Mouse (Mus musculus) myocyte (in vitro differentiated cells): ENCODE measurements at regions not wholly inside any gene's neighbourhood (a gene's known extent, or its start where the extent isn't known, plus 50 kb on each side); places are given as distances from the start of the nearest gene placed in this dataset.

Experiments
- H3K27me3 ChIP-seq: one replicate; pipeline ENCODE4 v1.6.1; 2011; ENCODE audit not compliant: control insufficient read depth, insufficient read depth, insufficient read length
- H3K36me3 ChIP-seq: one replicate; pipeline ENCODE4 v1.6.1; 2011; ENCODE audit not compliant: control insufficient read depth, insufficient read depth
- H3K4me2 ChIP-seq: one replicate; pipeline ENCODE4 v1.6.1; 2011; ENCODE audit warnings: low read depth, control low read depth
- H3K4me3 ChIP-seq: one replicate; pipeline ENCODE4 v1.5.1; 2011; ENCODE audit warnings: mild to moderate bottlenecking, control low read depth, moderate library complexity
- H3K79me2 ChIP-seq: one replicate; pipeline ENCODE4 v1.6.1; 2011; ENCODE audit not compliant: control insufficient read depth, insufficient read depth
- H3ac ChIP-seq: one replicate; pipeline ENCODE4 v1.6.1; 2011; ENCODE audit not compliant: control insufficient read depth, insufficient read length
- CEBPB ChIP-seq: IDR thresholded peaks from 2 replicates; pipeline ENCODE4 v1.6.1; 2011; ENCODE audit warnings: mild to moderate bottlenecking, moderate library complexity; ENCODE audit not compliant: poor library complexity, insufficient read depth, severe bottlenecking
- E2F4 ChIP-seq: IDR thresholded peaks from one replicate; pipeline ENCODE4 v1.6.1; 2011; ENCODE audit warnings: mild to moderate bottlenecking, control low read depth, moderate library complexity; ENCODE audit not compliant: insufficient read depth
- MAX ChIP-seq: IDR thresholded peaks from one replicate; pipeline ENCODE4 v1.6.1; 2011; ENCODE audit warnings: low read depth, mild to moderate bottlenecking, control low read depth
- MYOD1 ChIP-seq, 3 experiments: IDR thresholded peaks; one replicate each; pipeline ENCODE4 v1.6.1; 2011; ENCODE audit warnings: control low read depth in 2 of 3, low read depth in 2 of 3, mild to moderate bottlenecking in 2 of 3, moderate library complexity in 1 of 3; ENCODE audit not compliant: insufficient read length in 2 of 3, control insufficient read depth in 1 of 3
- MYOG ChIP-seq, 3 experiments: IDR thresholded peaks; one replicate each; pipeline ENCODE4 v1.6.1; 2011; ENCODE audit warnings: control low read depth in 2 of 3, low read depth in 2 of 3, mild to moderate bottlenecking in 2 of 3; ENCODE audit not compliant: insufficient read length in 2 of 3, control insufficient read depth in 1 of 3, insufficient read depth in 1 of 3
- POLR2A ChIP-seq: IDR thresholded peaks from one replicate; pipeline ENCODE4 v1.6.1; 2011; ENCODE audit warnings: low read depth, mild to moderate bottlenecking, control low read depth, moderate library complexity; ENCODE audit not compliant: insufficient read length
- POLR2AphosphoS2 ChIP-seq: IDR thresholded peaks from one replicate; pipeline ENCODE4 v1.6.1; 2011; ENCODE audit warnings: low read depth, control low read depth; ENCODE audit not compliant: insufficient read length
- REST ChIP-seq: IDR thresholded peaks from one replicate; pipeline ENCODE4 v1.6.1; 2011; ENCODE audit warnings: mild to moderate bottlenecking, control low read depth, moderate library complexity; ENCODE audit not compliant: insufficient read depth, insufficient read length
- SRF ChIP-seq: IDR thresholded peaks from one replicate; pipeline ENCODE4 v1.6.1; 2011; ENCODE audit warnings: low read depth; ENCODE audit not compliant: control insufficient read depth, insufficient read length
- TCF12 ChIP-seq: IDR thresholded peaks from one replicate; pipeline ENCODE4 v1.6.1; 2011; ENCODE audit warnings: mild to moderate bottlenecking, control low read depth; ENCODE audit not compliant: poor library complexity, insufficient read depth, severe bottlenecking
- TCF3 ChIP-seq: IDR thresholded peaks from one replicate; pipeline ENCODE4 v1.6.1; 2011; ENCODE audit warnings: low read depth, control low read depth; ENCODE audit not compliant: insufficient read length
- USF1 ChIP-seq: IDR thresholded peaks from one replicate; pipeline ENCODE4 v1.6.1; 2011; ENCODE audit warnings: low read depth, mild to moderate bottlenecking, control low read depth, moderate library complexity

DNA sequence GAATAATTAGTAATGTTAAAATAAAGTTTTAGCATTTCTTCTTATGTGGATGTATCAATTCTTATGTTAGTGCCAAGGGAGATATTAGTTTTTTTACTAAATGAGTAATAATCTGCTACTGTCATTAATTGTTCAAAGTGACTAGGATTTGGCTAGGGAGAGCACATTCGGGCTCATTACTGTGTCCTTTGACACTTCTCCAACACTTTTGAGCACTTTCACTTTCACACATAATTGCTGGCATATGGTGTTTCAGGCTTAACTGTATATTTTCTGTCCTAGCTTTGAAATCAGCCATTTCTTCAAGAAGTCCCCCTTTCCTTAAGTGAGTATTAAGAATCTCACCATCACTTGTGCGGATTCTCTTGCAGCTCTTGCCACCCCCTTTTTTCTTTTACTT lies 334.3 kb upstream of the Robo1 start:
- TF ChIP-seq SRF, result no peak
- TF ChIP-seq REST, result no peak
- TF ChIP-seq MYOG (IDR thresholded peaks at IDR 0.05; ENCODE audit: control insufficient read depth in 1 of 3, insufficient read depth in 1 of 3, insufficient read length in 2 of 3, low read depth in 2 of 3), result no peak
- TF ChIP-seq TCF12, result no peak
- no peak for TF ChIP-seq MAX
- no peak for TF ChIP-seq USF1
- TF ChIP-seq MYOD1 (IDR thresholded peaks at IDR 0.05; ENCODE audit: control insufficient read depth in 1 of 3, insufficient read length in 2 of 3, low read depth in 2 of 3), result no peak
- TF ChIP-seq POLR2AphosphoS2, result no peak
- no peak for TF ChIP-seq E2F4
- no peak for TF ChIP-seq TCF3
- TF ChIP-seq POLR2A, result no peak
- no peak for TF ChIP-seq CEBPB
- H3ac ChIP-seq, result no peak overlapping the region
- H3K36me3 ChIP-seq, result no peaks in the 10 kb centered on the region
- no peak overlapping the region for H3K4me2 ChIP-seq
- H3K27me3 ChIP-seq, result no peaks in the 10 kb centered on the region
- no peaks in the 10 kb centered on the region for H3K79me2 ChIP-seq
- H3K4me3 ChIP-seq, result no peak overlapping the region

DNA sequence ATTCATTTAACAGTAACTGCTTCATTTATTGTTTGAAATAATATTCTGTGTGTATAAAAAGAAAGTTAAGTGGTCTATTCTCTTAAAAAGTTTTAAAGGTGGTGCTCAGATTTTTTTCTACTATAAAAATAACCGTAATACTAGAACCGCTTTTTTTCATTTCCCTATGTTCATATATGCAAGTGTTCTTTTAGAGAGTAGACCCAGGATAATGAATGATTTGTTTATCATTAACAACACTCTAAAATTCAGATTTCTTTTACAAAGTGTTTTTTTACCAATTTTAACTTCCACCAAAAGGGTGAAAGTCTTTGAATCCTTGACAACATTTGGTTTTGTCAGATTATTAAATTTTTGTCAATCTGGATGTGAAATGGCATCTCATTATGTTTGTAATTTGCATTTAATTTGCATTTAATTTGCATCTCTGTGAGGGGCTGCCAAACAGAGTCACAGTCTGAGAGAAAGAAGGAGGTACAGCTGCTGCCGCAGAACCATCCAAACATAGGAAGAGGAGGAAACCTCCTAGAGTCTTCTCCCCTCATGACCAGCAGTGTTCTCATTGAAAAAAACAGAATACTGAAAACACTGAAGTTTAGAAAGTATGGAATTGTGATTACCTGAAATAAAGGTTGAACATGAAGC lies 310.4 kb upstream of the Robo1 start:
- H3K36me3 ChIP-seq, result no peaks in the 10 kb centered on the region
- TF ChIP-seq E2F4 (no peak), REST (no peak), POLR2AphosphoS2 (no peak), TCF12 (no peak), CEBPB (no peak), TCF3 (no peak), MYOD1 (IDR thresholded peaks at IDR 0.05; ENCODE audit: control insufficient read depth in 1 of 3, insufficient read length in 2 of 3, low read depth in 2 of 3) (no peak), SRF (no peak), MYOG (IDR thresholded peaks at IDR 0.05; ENCODE audit: control insufficient read depth in 1 of 3, insufficient read depth in 1 of 3, insufficient read length in 2 of 3, low read depth in 2 of 3) (no peak), POLR2A (no peak), USF1 (no peak), MAX (no peak)
- no peak overlapping the region for H3K4me3 ChIP-seq
- H3K27me3 ChIP-seq, result no peaks in the 10 kb centered on the region
- no peak overlapping the region for H3ac ChIP-seq
- no peaks in the 10 kb centered on the region for H3K79me2 ChIP-seq
- H3K4me2 ChIP-seq, result no peak overlapping the region

DNA sequence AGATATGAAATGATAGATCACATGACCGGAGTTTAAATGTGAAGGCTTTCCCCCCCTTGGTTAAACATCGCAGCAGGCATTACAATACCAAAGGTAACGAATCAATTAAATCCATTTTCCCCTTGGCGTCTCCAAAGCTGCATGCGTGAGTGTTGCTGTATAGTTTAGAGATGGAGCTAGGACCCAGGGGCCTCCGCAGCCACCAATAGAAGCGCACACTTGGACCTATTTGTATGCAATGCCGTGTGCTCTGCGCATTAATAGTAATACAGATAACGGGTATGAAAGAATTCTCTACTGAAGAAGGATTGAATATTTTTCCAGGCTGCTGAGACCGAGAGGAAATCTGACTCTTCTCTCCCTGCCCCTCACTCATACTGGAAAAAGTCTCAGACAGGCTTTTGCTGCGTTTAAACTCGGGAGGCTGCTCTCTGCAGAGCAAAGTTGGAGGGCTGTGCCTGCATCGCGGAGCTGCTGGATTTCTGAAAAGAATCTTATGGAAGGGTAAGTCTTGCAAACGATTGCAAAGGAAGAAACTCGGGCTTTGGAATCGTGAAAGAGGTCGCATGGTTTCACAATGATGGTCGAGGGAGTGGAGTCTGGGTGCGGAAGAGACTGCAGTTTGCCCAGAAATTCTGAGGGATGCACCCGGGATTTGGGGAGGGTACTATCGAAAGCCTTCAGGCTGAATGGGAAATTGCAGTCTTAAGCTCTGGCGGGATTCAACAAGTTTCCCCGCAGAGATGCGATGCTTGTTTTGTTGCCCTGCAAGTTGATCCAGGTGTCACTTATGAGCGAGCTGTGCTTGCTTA lies 280.5 kb upstream of the Robo1 start:
- H3K36me3 ChIP-seq, result no peaks in the 10 kb centered on the region
- no peak overlapping the region for H3K4me2 ChIP-seq
- H3K27me3 ChIP-seq, result no peaks in the 10 kb centered on the region
- H3ac ChIP-seq, result no peak overlapping the region
- no peak overlapping the region for H3K4me3 ChIP-seq
- TF ChIP-seq MYOD1 (IDR thresholded peaks at IDR 0.05; ENCODE audit: control insufficient read depth in 1 of 3, insufficient read length in 2 of 3, low read depth in 2 of 3) (no peak), E2F4 (no peak), TCF12 (no peak), REST (no peak), TCF3 (no peak), MYOG (IDR thresholded peaks at IDR 0.05; ENCODE audit: control insufficient read depth in 1 of 3, insufficient read depth in 1 of 3, insufficient read length in 2 of 3, low read depth in 2 of 3) (no peak), CEBPB (no peak), USF1 (no peak), POLR2A (no peak), MAX (no peak), POLR2AphosphoS2 (no peak), SRF (no peak)
- no peaks in the 10 kb centered on the region for H3K79me2 ChIP-seq

DNA sequence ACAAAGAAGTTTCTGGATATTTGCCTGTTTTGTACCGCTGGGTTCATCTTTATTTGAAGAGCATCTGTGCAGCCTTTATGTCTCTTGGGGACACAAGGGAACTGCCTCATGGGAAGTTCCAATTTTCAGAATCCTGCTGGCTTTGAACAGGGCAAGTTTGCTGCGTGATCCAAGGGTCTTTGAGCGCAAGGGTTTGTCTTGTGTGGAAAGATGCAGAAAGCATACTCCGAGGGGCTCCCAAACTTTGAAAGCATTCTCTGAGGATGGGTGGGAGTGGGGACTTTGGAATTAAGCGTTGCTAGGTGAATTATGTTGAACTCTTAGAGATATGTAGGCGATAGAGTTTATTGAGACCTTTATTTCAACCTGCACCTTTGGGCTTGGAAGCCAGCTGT lies 279.9 kb upstream of the Robo1 start:
- Histone ChIP-seq H3K79me2 (no peaks in the 10 kb centered on the region), H3K4me2 (no peak overlapping the region), H3K36me3 (no peaks in the 10 kb centered on the region), H3K27me3 (no peaks in the 10 kb centered on the region), H3K4me3 (no peak overlapping the region), H3ac (no peak overlapping the region)
- TF ChIP-seq SRF, result no peak
- TF ChIP-seq REST, result no peak
- TF ChIP-seq POLR2AphosphoS2, result no peak
- no peak for TF ChIP-seq CEBPB
- no peak for TF ChIP-seq TCF3
- TF ChIP-seq MYOG (IDR thresholded peaks at IDR 0.05; ENCODE audit: control insufficient read depth in 1 of 3, insufficient read depth in 1 of 3, insufficient read length in 2 of 3, low read depth in 2 of 3), result no peak
- no peak for TF ChIP-seq USF1
- no peak for TF ChIP-seq E2F4
- no peak for TF ChIP-seq MYOD1 (IDR thresholded peaks at IDR 0.05; ENCODE audit: control insufficient read depth in 1 of 3, insufficient read length in 2 of 3, low read depth in 2 of 3)
- no peak for TF ChIP-seq TCF12
- no peak for TF ChIP-seq POLR2A
